Mouse (Mus musculus) C2C12 (cell line): ENCODE results near the gene Gm49383. TPM values are rescaled to one million over a fixed set of nuclear protein-coding genes. Genes with fewer than 3 reads are reported as not detected.

Experiments used
- H3K27me3 ChIP-seq: one replicate; pipeline ENCODE4 v1.6.1; 2011; ENCODE audit not compliant: control insufficient read depth, insufficient read depth, insufficient read length
- H3K36me3 ChIP-seq: one replicate; pipeline ENCODE4 v1.6.1; 2011; ENCODE audit not compliant: control insufficient read depth, insufficient read depth
- H3K4me3 ChIP-seq: one replicate; pipeline ENCODE4 v1.5.1; 2011; ENCODE audit warnings: mild to moderate bottlenecking, control low read depth; ENCODE audit not compliant: poor library complexity, insufficient read depth, severe bottlenecking
- H3K79me2 ChIP-seq: one replicate; pipeline ENCODE4 v1.6.1; 2011; ENCODE audit not compliant: control insufficient read depth, insufficient read depth
- H3K79me3 ChIP-seq: one replicate; pipeline ENCODE4 v1.6.1; 2011; ENCODE audit warnings: low read depth, control low read depth
- H3ac ChIP-seq: one replicate; pipeline ENCODE3; 2011; ENCODE audit warnings: low read depth; ENCODE audit not compliant: control insufficient read depth, insufficient read length
- CEBPB ChIP-seq: IDR thresholded peaks from one replicate; pipeline ENCODE4 v1.6.1; 2011; ENCODE audit warnings: low read depth, mild to moderate bottlenecking, control low read depth, moderate library complexity
- CTCF ChIP-seq: IDR thresholded peaks from one replicate; pipeline ENCODE4 v1.5.1; 2011; ENCODE audit not compliant: control insufficient read depth, insufficient read depth, insufficient read length
- FOSL1 ChIP-seq: IDR thresholded peaks from one replicate; pipeline ENCODE4 v1.8.0; 2011; ENCODE audit warnings: mild to moderate bottlenecking, low read length; ENCODE audit not compliant: poor library complexity, insufficient read depth, severe bottlenecking
- MAX ChIP-seq: IDR thresholded peaks from one replicate; pipeline ENCODE4 v1.6.1; 2011; ENCODE audit warnings: mild to moderate bottlenecking, control low read depth
- MYOD1 ChIP-seq: IDR thresholded peaks from one replicate; pipeline ENCODE4 v1.6.1; 2011; ENCODE audit warnings: low read depth; ENCODE audit not compliant: control insufficient read depth, insufficient read length
- MYOG ChIP-seq: IDR thresholded peaks from one replicate; pipeline ENCODE4 v1.6.1; 2011; ENCODE audit not compliant: control insufficient read depth, insufficient read length; ENCODE audit errors: extremely low read depth
- USF1 ChIP-seq: IDR thresholded peaks from one replicate; pipeline ENCODE4 v1.6.1; 2011; ENCODE audit warnings: low read depth, mild to moderate bottlenecking, control low read depth, moderate library complexity
- polyA plus RNA-seq: library from polyadenylated mRNA; unstranded; fragments of >200 nt; fragmentation: generic; extraction: Trizol; gene quantifications from one replicate; pipeline ENCODE4 v1.2.1, GENCODE M21; 2012; ENCODE audit warnings: missing spikeins

Gm49383 gene
- polyA plus RNA-seq, 1 experiment: 15.4 TPM

- H3ac ChIP-seq: peak overlapping the region; percentile 78
- H3K27me3 ChIP-seq: no peaks in the 10 kb centered on the region
- peak overlapping the region; percentile 81 for H3K4me3 ChIP-seq
- peaks cover 57% of the 10 kb centered on the region for H3K36me3 ChIP-seq
- TF ChIP-seq MAX (peak; percentile 48), CEBPB (no peak)
- H3K79me3 ChIP-seq: peaks cover 44% of the 10 kb centered on the region
- H3K79me2 ChIP-seq: peaks cover 75% of the 10 kb centered on the region
Observed at GRCm38 (mm10) chr12:69184342-69185295, 12.3 kb downstream of the Gm49383 start.

GRCm38 (mm10) chr12:69183583-69184308 is 13.2 kb downstream of the Gm49383 start, which contains the start of the genes Rpl36al and Mgat2:
Gene Rpl36al (minus strand): TSS chr12:69184083.
Gene Mgat2 (plus strand): TSS chr12:69184157.
- Histone ChIP-seq H3K79me3 (peaks cover 44% of the 10 kb centered on the region), H3K4me3 (peak within 1 kb of the TSS; percentile 81), H3K27me3 (no peaks in the 10 kb centered on the region), H3K79me2 (peaks cover 67% of the 10 kb centered on the region), H3K36me3 (peaks cover 51% of the 10 kb centered on the region), H3ac (peak within 1 kb of the TSS; percentile 91)
- TF ChIP-seq CTCF: no peak
- TF ChIP-seq FOSL1: no peak
- TF ChIP-seq USF1: no peak
- TF ChIP-seq CEBPB: no peak
- no peak for TF ChIP-seq MYOG

- no peak overlapping the region for H3ac ChIP-seq
- peaks cover 48% of the 10 kb centered on the region for H3K79me2 ChIP-seq
- H3K79me3 ChIP-seq: peaks cover 30% of the 10 kb centered on the region
- TF ChIP-seq CTCF: no peak
- TF ChIP-seq FOSL1: no peak
- TF ChIP-seq MYOD1: no peak
- no peak for TF ChIP-seq CEBPB
- TF ChIP-seq MYOG: no peak
- TF ChIP-seq MAX: no peak
- TF ChIP-seq USF1: no peak
- H3K4me3 ChIP-seq: no peak overlapping the region
- H3K36me3 ChIP-seq: peaks cover 38% of the 10 kb centered on the region
- H3K27me3 ChIP-seq: no peaks in the 10 kb centered on the region
Observed at GRCm38 (mm10) chr12:69181800-69182199, 15.1 kb downstream of the Gm49383 start.

GRCm38 (mm10) chr12:69179371-69179770 is 17.5 kb downstream of the Gm49383 start:
- Histone ChIP-seq H3K79me3 (peaks cover 9% of the 10 kb centered on the region), H3K27me3 (no peaks in the 10 kb centered on the region), H3K79me2 (peaks cover 24% of the 10 kb centered on the region), H3ac (no peak overlapping the region), H3K4me3 (no peak overlapping the region), H3K36me3 (peaks cover 39% of the 10 kb centered on the region)
- no peak for TF ChIP-seq FOSL1
- TF ChIP-seq USF1: no peak
- no peak for TF ChIP-seq CTCF

GRCm38 (mm10) chr12:69177526-69177925 is 19.4 kb downstream of the Gm49383 start:
- peaks cover 56% of the 10 kb centered on the region for H3K36me3 ChIP-seq
- H3K4me3 ChIP-seq: no peak overlapping the region
- H3K79me2 ChIP-seq: peaks cover 5% of the 10 kb centered on the region
- no peaks in the 10 kb centered on the region for H3K27me3 ChIP-seq
- H3ac ChIP-seq: no peak overlapping the region
- H3K79me3 ChIP-seq: peaks cover 2% of the 10 kb centered on the region
- TF ChIP-seq CTCF (no peak), CEBPB (no peak), MYOD1 (no peak), FOSL1 (no peak), USF1 (no peak), MAX (no peak), MYOG (no peak)
